Mouse (Mus musculus) liver, embryonic 14.5 days (tissue): Measurements from ENCODE around the gene Mbd5. TPM values are rescaled to one million over a fixed set of nuclear protein-coding genes. Genes with fewer than 3 reads are reported as not detected.

Experiments
- ATAC-seq: fragments of 200-750 bp; cut with Nextera tagmentation; 2 replicates; pipeline ENCODE4 v1.8.0; 2017; ENCODE audit warnings: moderate number of reproducible peaks, mild to moderate bottlenecking, moderate library complexity; ENCODE audit not compliant: insufficient read depth
- DNase-seq, 3 experiments: peaks; one replicate each; pipeline ENCODE4 v3.0.0-alpha.2; 2012 to 2013; ENCODE audit warnings: low read depth in 3 of 3, low spot score in 3 of 3
- H3K27ac ChIP-seq: fragments of 300-500 bp; sonication (generic); 2 replicates; pipeline ENCODE4 v1.5.1; 2014; ENCODE audit warnings: moderate library complexity, mild to moderate bottlenecking, control low read depth, inconsistent platforms
- H3K27me3 ChIP-seq: fragments of 300-500 bp; sonication (generic); 2 replicates; pipeline ENCODE4 v1.6.1; 2014; ENCODE audit warnings: mild to moderate bottlenecking, low read length, moderate library complexity; ENCODE audit not compliant: control insufficient read depth, insufficient read depth
- H3K36me3 ChIP-seq: fragments of 300-500 bp; sonication (generic); replicated peaks from 2 replicates; pipeline ENCODE4 v1.6.1; 2014; ENCODE audit warnings: low read depth; ENCODE audit not compliant: control insufficient read depth, insufficient read depth
- H3K4me1 ChIP-seq, 2 experiments: fragments of 200-500 bp in 1 of 2; fragments of 300-500 bp in 1 of 2; sonication (generic) in 1 of 2; replicated peaks; 2 replicates each; pipeline ENCODE4 v1.6.1; 2012 to 2014; ENCODE audit warnings: antibody characterized with exemption in 1 of 2, inconsistent platforms in 1 of 2, low read length in 1 of 2; ENCODE audit not compliant: control insufficient read depth in 2 of 2, insufficient read depth in 2 of 2
- H3K4me2 ChIP-seq: fragments of 300-500 bp; sonication (generic); 2 replicates; pipeline ENCODE4 v1.6.1; 2014; ENCODE audit warnings: low read depth, mild to moderate bottlenecking, control low read depth, moderate library complexity
- H3K4me3 ChIP-seq, 2 experiments: fragments of 200-500 bp in 1 of 2; fragments of 300-500 bp in 1 of 2; sonication (generic) in 1 of 2; 2 replicates each; pipeline ENCODE4 v1.5.1; 2012 to 2014; ENCODE audit warnings: low read depth in 2 of 2, low read length in 2 of 2, mild to moderate bottlenecking in 2 of 2, control low read depth in 1 of 2, inconsistent platforms in 1 of 2, moderate library complexity in 1 of 2; ENCODE audit not compliant: insufficient read depth in 1 of 2
- H3K9ac ChIP-seq: fragments of 300-500 bp; sonication (generic); replicated peaks from 2 replicates; pipeline ENCODE4 v1.6.1; 2014; ENCODE audit warnings: mild to moderate bottlenecking, control low read depth, moderate library complexity
- H3K9me3 ChIP-seq: fragments of 300-500 bp; sonication (generic); 2 replicates; pipeline ENCODE4 v1.6.1; 2016; ENCODE audit warnings: low read length, mixed read lengths; ENCODE audit not compliant: control insufficient read depth
- CTCF ChIP-seq: IDR thresholded peaks from 2 replicates; pipeline ENCODE4 v1.5.1; 2016; ENCODE audit warnings: antibody characterized with exemption, low read depth, control low read depth
- EP300 ChIP-seq: IDR thresholded peaks from 2 replicates; pipeline ENCODE4 v1.6.1; 2016; ENCODE audit warnings: antibody characterized with exemption, low read depth
- WGBS: fragments of 180-500 bp; shearing (Covaris S2); extraction: QIAGEN DNeasy Blood & Tissue Kit; methylation state at CpG from one replicate; pipeline ENCODE4 v1.1.7; 2014; ENCODE audit not compliant: insufficient replicate concordance; 5-methylcytosine and 5-hydroxymethylcytosine counted together
- polyA plus RNA-seq, 2 experiments: library from polyadenylated mRNA; depleted of rRNA in 1 of 2; stranded (reverse) in 1 of 2; unstranded in 1 of 2; fragments of >200 nt; fragmentation: Nextera tagmentation in 1 of 2; extraction: Ambion mirVana in 1 of 2; gene quantifications; 2 replicates each; pipeline versions ENCODE4 v1.2.1 to v1.2.3; 2012 to 2014

Gene Mbd5
- polyA plus RNA-seq, 2 experiments = 1.8 to 5.7 TPM

DNA sequence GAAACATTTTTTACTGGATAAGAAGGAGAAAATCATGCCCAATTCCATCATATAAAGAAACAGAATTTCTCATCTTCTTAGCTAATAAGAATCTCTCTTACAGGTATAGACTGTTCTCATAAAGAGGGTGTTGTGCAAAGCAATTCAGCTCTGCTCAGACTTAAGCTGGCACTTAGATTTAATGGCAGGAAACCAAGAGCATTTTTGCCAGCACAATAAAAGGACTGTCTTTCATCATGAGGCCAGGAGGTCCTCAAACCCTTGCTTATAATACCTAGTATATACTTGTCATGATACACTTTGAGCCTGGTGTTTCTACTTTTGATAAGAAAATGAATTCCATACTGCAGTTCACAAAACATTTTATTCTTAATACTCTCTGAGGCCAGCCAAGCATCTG is 331.2 kb downstream of the Mbd5 start:
- Histone ChIP-seq H3K9ac (no peak overlapping the region), H3K4me2 (no peak overlapping the region), H3K4me3 (no peak overlapping the region), H3K27me3 (no peaks in the 10 kb centered on the region), H3K27ac (no peak overlapping the region), H3K9me3 (no peaks in the 10 kb centered on the region), H3K36me3 (no peaks in the 10 kb centered on the region), H3K4me1 (no peaks in the 10 kb centered on the region)
- ATAC-seq (no peak), DNase-seq (no peak)
- TF ChIP-seq EP300 (no peak), CTCF (no peak)

DNA sequence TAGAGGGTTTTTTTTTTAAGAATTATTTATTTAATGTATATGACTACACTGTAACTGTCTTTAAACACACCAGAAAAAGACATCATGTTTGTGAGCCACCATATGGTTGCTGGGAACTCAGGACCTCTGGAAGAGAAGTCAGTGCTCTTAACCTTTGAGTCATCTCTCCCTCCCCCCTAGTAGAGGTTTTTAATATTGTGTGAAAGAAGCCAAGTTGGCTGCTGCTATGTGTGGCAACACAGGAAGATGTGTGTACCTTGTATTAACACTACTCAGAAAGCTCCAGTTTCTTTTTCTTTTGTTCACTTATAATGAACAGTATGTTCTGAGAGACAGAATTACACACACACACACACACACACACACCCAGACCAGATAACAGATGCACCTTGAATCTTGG is 334.3 kb downstream of the Mbd5 start:
- H3K4me1 ChIP-seq = no peaks in the 10 kb centered on the region
- no peak overlapping the region for H3K27ac ChIP-seq
- H3K9ac ChIP-seq = no peak overlapping the region
- ATAC-seq = no peak
- no peak for DNase-seq
- H3K4me3 ChIP-seq = no peak overlapping the region
- TF ChIP-seq EP300 (no peak), CTCF (no peak)
- no peaks in the 10 kb centered on the region for H3K36me3 ChIP-seq
- H3K27me3 ChIP-seq = no peaks in the 10 kb centered on the region
- no peaks in the 10 kb centered on the region for H3K9me3 ChIP-seq
- H3K4me2 ChIP-seq = no peak overlapping the region

DNA sequence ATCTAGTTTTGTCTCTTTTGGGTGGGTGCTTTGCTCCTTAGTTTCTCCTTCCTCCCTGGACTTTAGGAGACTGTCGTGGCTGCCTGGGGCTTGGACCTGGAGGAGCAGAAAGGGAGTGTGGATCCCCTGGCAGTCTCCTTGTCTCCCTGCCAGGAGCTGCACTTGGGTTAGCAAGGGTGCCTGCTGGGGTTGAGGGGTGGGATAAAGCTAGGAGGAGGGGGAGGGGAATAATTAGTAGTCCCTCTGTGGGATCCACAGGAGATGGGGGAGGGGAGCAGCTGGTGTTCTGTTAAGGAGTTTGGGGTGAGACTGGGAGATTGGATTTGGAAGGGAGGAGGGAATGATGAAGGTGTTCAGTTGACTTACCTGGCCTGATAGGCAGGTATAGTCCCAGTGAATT is 337.7 kb downstream of the Mbd5 start:
- no peaks in the 10 kb centered on the region for H3K4me1 ChIP-seq
- ATAC-seq (no peak), DNase-seq (no peak)
- TF ChIP-seq EP300 = no peak
- no peak for TF ChIP-seq CTCF
- no peak overlapping the region for H3K4me2 ChIP-seq
- H3K36me3 ChIP-seq = no peaks in the 10 kb centered on the region
- H3K9ac ChIP-seq = no peak overlapping the region
- H3K27ac ChIP-seq = no peak overlapping the region
- no peak overlapping the region for H3K4me3 ChIP-seq
- 31% methylated on average over 1 of the region's 1 CpGs for WGBS
- no peaks in the 10 kb centered on the region for H3K27me3 ChIP-seq
- H3K9me3 ChIP-seq = no peaks in the 10 kb centered on the region; the same call in 1 of the 2 replicates

DNA sequence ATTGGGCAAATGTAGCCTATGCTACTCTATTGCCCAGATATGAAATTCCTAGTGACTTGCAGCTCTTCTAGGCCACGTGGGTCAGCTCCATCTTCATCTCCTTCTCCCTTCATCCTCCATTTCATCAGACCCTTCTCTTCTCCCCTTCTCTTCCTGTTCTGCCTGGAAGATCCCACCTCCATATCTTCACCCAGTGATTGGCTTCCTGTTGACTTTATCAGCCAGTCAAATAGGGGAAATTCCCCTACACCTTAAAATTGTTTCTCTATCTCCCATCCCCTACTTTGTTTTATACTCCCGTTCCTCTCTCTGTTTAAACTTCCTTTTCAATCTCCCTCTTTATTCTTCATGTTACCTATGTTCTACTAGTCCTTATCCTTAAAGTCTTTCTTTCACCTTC is 342.4 kb downstream of the Mbd5 start:
- Histone ChIP-seq H3K36me3 (no peaks in the 10 kb centered on the region), H3K9ac (no peak overlapping the region), H3K9me3 (no peaks in the 10 kb centered on the region; the same call in 1 of the 2 replicates), H3K27me3 (no peaks in the 10 kb centered on the region), H3K4me2 (no peak overlapping the region), H3K4me3 (no peak overlapping the region), H3K27ac (no peak overlapping the region), H3K4me1 (no peaks in the 10 kb centered on the region)
- TF ChIP-seq EP300 (no peak), CTCF (no peak)
- ATAC-seq (no peak), DNase-seq (no peak)
- WGBS = 51% methylated on average over 2 of the region's 2 CpGs

DNA sequence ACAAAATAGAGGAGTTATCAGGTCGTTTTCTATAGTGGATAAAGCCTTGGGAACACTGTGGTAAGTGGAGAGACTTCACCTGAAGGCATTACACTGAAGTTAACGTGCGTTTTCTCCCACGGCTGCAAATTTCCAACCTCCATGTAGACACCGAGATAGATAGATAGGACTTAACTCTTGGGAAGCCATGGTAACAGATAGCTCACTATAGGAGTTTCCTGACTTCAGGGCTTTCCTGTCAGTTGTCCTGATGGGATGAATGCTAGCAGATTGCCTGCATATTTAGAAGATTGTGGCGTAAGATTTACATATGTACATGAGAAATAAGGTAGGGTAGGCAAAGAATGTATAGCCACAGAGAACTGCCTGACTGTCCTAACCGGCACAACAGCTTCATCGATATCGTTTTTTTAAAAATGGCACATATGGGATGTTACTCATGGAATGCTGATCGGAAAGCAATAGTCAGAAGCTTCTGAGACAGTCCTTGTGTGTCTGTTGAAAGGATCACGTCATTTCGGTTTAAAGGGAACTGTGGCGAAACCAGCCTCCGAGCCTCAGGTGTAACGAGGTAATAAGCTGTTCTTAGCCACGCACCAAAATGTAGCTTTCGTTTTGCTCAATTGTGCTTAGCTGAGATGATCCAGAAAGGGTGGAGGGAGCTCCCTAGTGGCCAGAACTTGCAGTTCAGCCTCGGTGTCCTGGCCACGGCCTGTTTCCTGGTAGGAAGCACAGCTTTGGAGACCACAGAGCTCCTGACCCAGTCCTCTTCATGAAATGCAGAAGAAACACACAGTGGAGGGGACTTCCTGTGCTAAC is 363.5 kb downstream of the Mbd5 start:
- H3K9me3 ChIP-seq = no peaks in the 10 kb centered on the region
- no peak overlapping the region for H3K27ac ChIP-seq
- H3K9ac ChIP-seq = 0 out of 2 replicates have a peak overlapping the region, but pooled peaks have one; percentile 27
- DNase-seq = peak; percentile 45 to 52 (median 46)
- 27% methylated on average over 19 of the region's 19 CpGs for WGBS
- peak overlapping the region; percentile 65 for H3K4me2 ChIP-seq
- no peaks in the 10 kb centered on the region for H3K27me3 ChIP-seq
- ATAC-seq = peak; percentile 61; the same call in 1 of the 2 replicates
- TF ChIP-seq CTCF = peak; percentile 89
- TF ChIP-seq EP300 = no peak
- H3K4me3 ChIP-seq = peak overlapping the region; percentile 53 to 60
- H3K36me3 ChIP-seq = no peaks in the 10 kb centered on the region
- no peaks in the 10 kb centered on the region for H3K4me1 ChIP-seq
